9 mouse cellular contexts compared by ENCODE assay signal in the genomic region with DNA sequence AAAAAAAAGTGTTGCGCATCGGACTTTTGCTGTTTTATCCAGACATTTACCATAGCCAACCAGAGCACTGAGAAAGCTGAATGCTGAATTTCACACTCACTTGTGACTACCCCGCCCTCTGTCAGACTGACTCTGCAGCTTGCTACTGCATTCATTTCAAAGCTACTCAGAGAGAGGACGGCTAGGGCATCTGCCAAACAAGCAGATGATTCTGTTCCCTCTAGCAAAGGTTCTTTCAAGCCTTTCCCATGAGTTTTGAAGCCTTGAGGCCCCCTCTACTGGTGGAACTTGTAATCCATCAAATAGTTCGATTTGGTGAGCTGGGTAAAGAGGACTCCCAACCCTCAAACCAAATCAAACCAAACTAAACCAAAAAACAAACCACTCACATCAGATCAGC. TPM values are rescaled to one million over a fixed set of nuclear protein-coding genes. Genes with fewer than 3 reads are reported as not detected.
DNase-seq lines count a peak whose midpoint lies in the region; ATAC-seq and TF ChIP-seq lines count a peak whose summit lies in the region.
"Had no signal": no experiment of that assay in that cellular context is flagged by ENCODE, and none has a peak within 500 bp of the region (broad histone marks: within the 10 kb centered on the region; RNA-seq: fewer than 3 reads in every experiment).

No protein-coding gene starts in this region.

- no peak for TF ChIP-seq CTCF in ES-Bruce4 (IDR thresholded peaks at IDR 0.05; ENCODE audit: low read depth, low read length)

- H3K9ac ChIP-seq in ES-Bruce4 (ENCODE audit: low read depth, poor library complexity, severe bottlenecking) = 0 out of 2 replicates have a peak overlapping the region, but pooled peaks have one; percentile 5
- H3K9ac ChIP-seq in forebrain, embryonic 13.5 days = no peak overlapping the region
- no peak overlapping the region for H3K9ac ChIP-seq in liver, embryonic 15.5 days

- H3K9me3 ChIP-seq in ES-Bruce4 (replicated peaks; ENCODE audit: control insufficient read depth, insufficient read depth, low read length, poor library complexity, severe bottlenecking) = no peaks in the 10 kb centered on the region
- no peaks in the 10 kb centered on the region for H3K9me3 ChIP-seq in forebrain, embryonic 13.5 days (replicated peaks)
- H3K9me3 ChIP-seq in liver, embryonic 15.5 days (replicated peaks) = no peaks in the 10 kb centered on the region

- peaks cover 5% of the 10 kb centered on the region for H3K4me1 ChIP-seq in ES-Bruce4 (ENCODE audit: control insufficient read depth, insufficient read depth, low read length)
- H3K4me1 ChIP-seq in forebrain, embryonic 13.5 days = peaks cover 19% of the 10 kb centered on the region
- H3K4me1 ChIP-seq in liver, embryonic 15.5 days (replicated peaks) = peaks cover 10% of the 10 kb centered on the region

- DNase-seq in c-Kit-positive CD71-negative TER-119-negative erythroid progenitor cells, embryonic 14.5 days (ENCODE audit: low read depth) = peak; percentile 68
- peak; percentile 50 to 74 for DNase-seq in heart, postnatal 14 days
- peak; percentile 50 to 70 for DNase-seq in kidney, postnatal 4 days
- DNase-seq in neural tube, embryonic 10.5 days (ENCODE audit: extremely low spot score, low spot score) = peak; percentile 42
- peak; percentile 40 to 66 for DNase-seq in thymus, postnatal 10 days (ENCODE audit: low spot score in 2 of 2)

- H3K27ac ChIP-seq in ES-Bruce4 (ENCODE audit: insufficient read depth, low read length) = no peak overlapping the region
- H3K27ac ChIP-seq in forebrain, embryonic 13.5 days = no peak overlapping the region
- H3K27ac ChIP-seq in liver, embryonic 15.5 days (replicated peaks) = no peak overlapping the region

- H3K36me3 ChIP-seq in ES-Bruce4 (ENCODE audit: control insufficient read depth, insufficient read depth, low read length, poor library complexity, severe bottlenecking) = no peaks in the 10 kb centered on the region
- no peaks in the 10 kb centered on the region for H3K36me3 ChIP-seq in forebrain, embryonic 13.5 days (ENCODE audit: poor library complexity, severe bottlenecking)
- no peaks in the 10 kb centered on the region for H3K36me3 ChIP-seq in liver, embryonic 15.5 days (replicated peaks)

- ATAC-seq in forebrain, embryonic 13.5 days = peak; percentile 86
- ATAC-seq in liver, embryonic 15.5 days (ENCODE audit: insufficient read depth) = no peak

- intact Hi-C loops in heart, postnatal 14 days (cut with DNase I) = loop anchor here (1.0 to 5.0 kb wide), 5 partner anchors 38 to 363 kb away; partner anchors contain the start of gene Nfe2l2

- peak overlapping the region; percentile 40 for H3K4me2 ChIP-seq in forebrain, embryonic 13.5 days
- H3K4me2 ChIP-seq in liver, embryonic 15.5 days = peak overlapping the region; percentile 59

- no peak for TF ChIP-seq EP300 in ES-Bruce4 (IDR thresholded peaks at IDR 0.05; ENCODE audit: insufficient read depth, low read depth, low read length)

- no peak overlapping the region for H3K4me3 ChIP-seq in ES-Bruce4 (ENCODE audit: low read depth, low read length)
- H3K4me3 ChIP-seq in forebrain, embryonic 13.5 days = no peak overlapping the region
- H3K4me3 ChIP-seq in liver, embryonic 15.5 days (replicated peaks) = 0 out of 2 replicates have a peak overlapping the region, but pooled peaks have one; percentile 17
- H3K4me3 ChIP-seq: erythroblast, embryonic 14.5 days had no signal

- no peak for TF ChIP-seq POLR2A in ES-Bruce4 (IDR thresholded peaks at IDR 0.05; ENCODE audit: insufficient read depth, low read length)

- WGBS in forebrain, embryonic 13.5 days = 29% methylated on average over 5 of the region's 5 CpGs
- 13% methylated on average over 5 of the region's 5 CpGs for WGBS in liver, embryonic 15.5 days (ENCODE audit: insufficient replicate concordance)

- no peaks in the 10 kb centered on the region for H3K27me3 ChIP-seq in ES-Bruce4 (ENCODE audit: control insufficient read depth, insufficient read depth, low read length, poor library complexity, severe bottlenecking)
- 0 out of 2 replicates have a peak, but pooled peaks cover 5% of the 10 kb centered on the region for H3K27me3 ChIP-seq in forebrain, embryonic 13.5 days
- H3K27me3 ChIP-seq in liver, embryonic 15.5 days = peaks cover 1% of the 10 kb centered on the region; the same call in 1 of the 2 replicates

RNA-seq across cellular contexts. Expression of gene Ttc30a2, which starts 13.0 kb away (rescaled TPM):
- not detected in 2 replicates for polyA plus RNA-seq in ES-Bruce4 (2011; ENCODE audit: insufficient read depth, insufficient read length, low read depth, missing spikeins)
- 0.45 and 0.56 TPM in 2 replicates for polyA plus RNA-seq in forebrain, embryonic 13.5 days (2015; fragmentation: Nextera tagmentation; extraction: Ambion mirVana)
- total RNA-seq in heart, postnatal 14 days (2021) = 1 to 10 TPM; 1.1 TPM
- polyA plus RNA-seq in liver, embryonic 15.5 days (2015; fragmentation: Nextera tagmentation; extraction: Ambion mirVana) = 0.16 TPM in 2 replicates
- polyA plus RNA-seq: erythroblast, embryonic 14.5 days had no signal

RNA-seq across cellular contexts. Expression of gene Ttc30a1, which starts 16.8 kb away (rescaled TPM):
- polyA plus RNA-seq in ES-Bruce4 (2011; ENCODE audit: insufficient read depth, insufficient read length, low read depth, missing spikeins) = 2.6 and 3.3 TPM in 2 replicates
- 8.1 and 8.4 TPM in 2 replicates for polyA plus RNA-seq in forebrain, embryonic 13.5 days (2015; fragmentation: Nextera tagmentation; extraction: Ambion mirVana)
- 1 to 10 TPM; 1.9 to 2.4 TPM for total RNA-seq in heart, postnatal 14 days (2021)
- 0.98 and 1.1 TPM in 2 replicates for polyA plus RNA-seq in liver, embryonic 15.5 days (2015; fragmentation: Nextera tagmentation; extraction: Ambion mirVana)
- polyA plus RNA-seq: erythroblast, embryonic 14.5 days had no signal

RNA-seq across cellular contexts. Expression of gene Ttc30b, which starts 26.6 kb away (rescaled TPM):
- polyA plus RNA-seq in ES-Bruce4 (2011; ENCODE audit: insufficient read depth, insufficient read length, low read depth, missing spikeins) = 0.87 and 1.2 TPM in 2 replicates
- 11.3 and 14.1 TPM in 2 replicates for polyA plus RNA-seq in forebrain, embryonic 13.5 days (2015; fragmentation: Nextera tagmentation; extraction: Ambion mirVana)
- total RNA-seq in heart, postnatal 14 days (2021) = 10 to 100 TPM; 11.0 to 13.7 TPM
- 0.94 and 1.0 TPM in 2 replicates for polyA plus RNA-seq in liver, embryonic 15.5 days (2015; fragmentation: Nextera tagmentation; extraction: Ambion mirVana)
- polyA plus RNA-seq: erythroblast, embryonic 14.5 days had no signal
